Mouse (Mus musculus) MN1 (cell line): ENCODE results near the gene Olfr243.
"Not testable (repeated sequence)": the region's sequence is repeated elsewhere in the genome, so short reads cannot be mapped to it uniquely, and the experiment has no call there.

ENCODE experiments used
- DNase-seq: peaks from one replicate; pipeline ENCODE4 v3.0.0-alpha.2; 2016; ENCODE audit warnings: low spot score

Olfr243 gene

GRCm38 (mm10) chr7:103714371-103714770 is at the start of gene Olfr243:
Gene Olfr243, plus strand, starts transcription at chr7:103714671.
- no peak for DNase-seq

- no peak for DNase-seq
Observed at GRCm38 (mm10) chr7:103671091-103671490, 43.4 kb upstream of the Olfr243 start, which contains the start of gene Olfr624. Gene Olfr624, minus strand, starts transcription at chr7:103671191.

GRCm38 (mm10) chr7:103682420-103682819 is 32.1 kb upstream of the Olfr243 start, which contains the start of gene Olfr625-ps1:
Gene Olfr625-ps1, plus strand, starts transcription at chr7:103682720.
- DNase-seq: peak; percentile 2

GRCm38 (mm10) chr7:103699469-103699868 is 15.0 kb upstream of the Olfr243 start:
- no peak for DNase-seq

- no peak for DNase-seq
Observed at GRCm38 (mm10) chr7:103712024-103712423, 2.4 kb upstream of the Olfr243 start.

GRCm38 (mm10) chr7:103716398-103716797 is 1.9 kb downstream of the Olfr243 start:
- DNase-seq: not testable (repeated sequence)

GRCm38 (mm10) chr7:103730074-103730473 is 15.6 kb downstream of the Olfr243 start, which contains the start of gene Olfr628:
Gene Olfr628, plus strand, starts transcription at chr7:103730374.
- DNase-seq: no peak

- no peak for DNase-seq
Observed at GRCm38 (mm10) chr7:103744843-103745242, 30.4 kb downstream of the Olfr243 start, which contains the start of gene Olfr629. Gene Olfr629, minus strand, starts transcription at chr7:103744943.

GRCm38 (mm10) chr7:103757233-103757632 is 42.8 kb downstream of the Olfr243 start, which contains the start of gene Olfr630:
Gene Olfr630, minus strand, starts transcription at chr7:103757333.
- DNase-seq: peak; percentile 21

- DNase-seq: not testable (repeated sequence)
Observed at GRCm38 (mm10) chr7:103762212-103762611, 47.7 kb downstream of the Olfr243 start.

- DNase-seq: not testable (repeated sequence)
Observed at GRCm38 (mm10) chr7:103767687-103768086, 53.2 kb downstream of the Olfr243 start.
